Mouse (Mus musculus) small intestine, adult 2 months (tissue): ENCODE data around the gene Adamts16. TPM values are rescaled to one million over a fixed set of nuclear protein-coding genes. Genes with fewer than 3 reads are reported as not detected.

Experiments used
- H3K27ac ChIP-seq: fragments of 200-500 bp; 2 replicates; pipeline ENCODE4 v1.5.1; 2012; ENCODE audit warnings: low read depth, low read length, control low read depth, inconsistent platforms; ENCODE audit not compliant: insufficient read depth
- H3K27me3 ChIP-seq: fragments of 200-500 bp; 2 replicates; pipeline ENCODE4 v1.6.1; 2012; ENCODE audit warnings: mild to moderate bottlenecking, moderate library complexity, low read length, inconsistent platforms; ENCODE audit not compliant: control insufficient read depth, insufficient read depth
- H3K36me3 ChIP-seq: fragments of 200-500 bp; 2 replicates; pipeline ENCODE4 v1.6.1; 2012; ENCODE audit warnings: mild to moderate bottlenecking, low read length, control low read depth, inconsistent platforms; ENCODE audit not compliant: control insufficient read depth, insufficient read depth
- H3K4me1 ChIP-seq: fragments of 200-500 bp; 2 replicates; pipeline ENCODE4 v1.6.1; 2012; ENCODE audit warnings: low read length, inconsistent platforms, mixed read lengths; ENCODE audit not compliant: control insufficient read depth, insufficient read depth, insufficient read length
- H3K4me3 ChIP-seq: fragments of 200-500 bp; 2 replicates; pipeline ENCODE4 v1.5.1; 2012; ENCODE audit warnings: low read depth, mild to moderate bottlenecking, control low read depth, inconsistent platforms, low read length, moderate library complexity
- CTCF ChIP-seq: fragments of 200-500 bp; IDR thresholded peaks from 2 replicates; pipeline ENCODE4 v1.5.1; 2012; ENCODE audit warnings: low read depth, mild to moderate bottlenecking, control low read depth, inconsistent platforms, low read length, moderate library complexity, mixed read lengths; ENCODE audit not compliant: insufficient replicate concordance, insufficient read length; ENCODE audit errors: extremely low read depth
- POLR2A ChIP-seq: fragments of 200-500 bp; IDR thresholded peaks from 2 replicates; pipeline ENCODE4 v1.6.1; 2012; ENCODE audit warnings: low read depth, mild to moderate bottlenecking, control low read depth, inconsistent platforms, low read length, moderate library complexity
- WGBS: fragments of 180-500 bp; shearing (Covaris S2); methylation state at CpG from one replicate; pipeline ENCODE4 v1.1.7; 2018; 5-methylcytosine and 5-hydroxymethylcytosine counted together
- polyA plus RNA-seq: library from polyadenylated mRNA; depleted of rRNA; stranded (reverse); fragments of >200 nt; gene quantifications from 2 replicates; pipeline ENCODE4 v1.2.3, GENCODE M21; 2012

Adamts16 gene
- polyA plus RNA-seq, 1 experiment = not detected

DNA sequence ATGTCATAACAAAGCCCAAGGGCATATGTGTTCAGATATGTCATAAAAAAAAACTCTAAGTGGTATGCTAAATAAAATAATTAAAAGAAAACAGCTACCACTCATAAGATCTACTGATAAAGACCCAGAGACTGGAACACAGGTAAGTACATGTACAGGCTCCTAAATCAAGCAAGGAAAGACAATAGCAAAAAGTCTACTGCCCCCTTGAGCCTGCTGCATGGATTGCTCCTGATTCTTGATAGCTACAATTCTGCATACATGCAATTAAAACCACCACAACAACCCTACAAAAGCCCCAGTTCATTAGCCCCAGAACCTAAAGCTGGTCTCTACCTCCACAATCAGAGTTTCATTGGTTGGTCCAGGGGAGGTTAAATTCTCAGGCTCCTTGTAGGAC is 74.1 kb downstream of the Adamts16 start:
- H3K4me3 ChIP-seq = no peak overlapping the region
- H3K4me1 ChIP-seq = no peaks in the 10 kb centered on the region
- no peaks in the 10 kb centered on the region for H3K27me3 ChIP-seq
- TF ChIP-seq CTCF (no peak), POLR2A (no peak)
- H3K27ac ChIP-seq = no peak overlapping the region
- H3K36me3 ChIP-seq = no peaks in the 10 kb centered on the region

- Histone ChIP-seq H3K4me3 (no peak overlapping the region), H3K36me3 (no peaks in the 10 kb centered on the region), H3K27ac (no peak overlapping the region), H3K4me1 (no peaks in the 10 kb centered on the region), H3K27me3 (no peaks in the 10 kb centered on the region)
- no peak for TF ChIP-seq POLR2A
- no peak for TF ChIP-seq CTCF
- 81% methylated on average over 6 of the region's 6 CpGs for WGBS
These were observed 76.9 kb downstream of the Adamts16 start for GRCm38 (mm10) chr13:70764682-70765081.

DNA sequence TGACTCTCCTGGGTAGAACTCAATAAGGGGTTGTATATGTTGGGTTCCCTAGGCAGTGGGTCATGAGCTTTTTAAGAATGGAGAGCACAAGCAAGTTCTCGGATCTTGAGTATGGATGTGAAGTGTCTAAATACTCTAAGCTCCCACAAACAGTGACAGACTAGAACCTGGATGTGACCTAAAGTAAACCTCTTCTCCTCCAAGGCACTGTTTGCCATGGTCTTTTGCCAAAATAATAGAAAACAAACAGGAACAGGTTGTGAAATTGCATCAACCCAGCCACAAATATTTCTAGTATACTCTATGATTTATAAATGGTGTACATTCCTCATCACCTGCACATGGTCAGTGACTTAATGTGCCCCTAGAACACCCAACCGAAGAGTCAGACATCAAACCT is 79.0 kb downstream of the Adamts16 start:
- no peak overlapping the region for H3K4me3 ChIP-seq
- TF ChIP-seq POLR2A = no peak
- no peak for TF ChIP-seq CTCF
- no peaks in the 10 kb centered on the region for H3K36me3 ChIP-seq
- H3K27ac ChIP-seq = no peak overlapping the region
- 82% methylated on average over 2 of the region's 2 CpGs for WGBS
- H3K4me1 ChIP-seq = no peaks in the 10 kb centered on the region
- H3K27me3 ChIP-seq = no peaks in the 10 kb centered on the region

DNA sequence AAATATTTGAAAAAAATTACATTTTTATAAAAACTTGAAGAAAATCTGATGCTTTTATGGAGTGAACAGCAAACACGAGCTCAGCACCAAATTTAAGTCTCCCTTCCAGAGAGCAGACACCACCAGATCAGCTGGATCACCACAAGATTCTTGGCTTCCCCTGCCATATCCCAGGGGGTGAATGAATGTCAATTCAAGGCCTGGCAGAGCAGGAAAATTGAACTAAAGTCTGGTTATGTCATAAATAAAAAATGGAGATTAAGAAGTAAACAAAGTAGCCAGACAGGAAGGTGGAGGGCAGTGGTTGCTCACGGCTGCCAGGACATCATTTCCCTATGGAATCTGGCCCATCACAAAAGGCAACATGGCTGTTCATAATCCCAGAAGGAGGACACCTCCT is 80.3 kb downstream of the Adamts16 start:
- TF ChIP-seq CTCF = no peak
- TF ChIP-seq POLR2A = no peak
- WGBS = 59% methylated on average over 2 of the region's 2 CpGs
- Histone ChIP-seq H3K27me3 (no peaks in the 10 kb centered on the region), H3K27ac (no peak overlapping the region), H3K4me3 (no peak overlapping the region), H3K36me3 (no peaks in the 10 kb centered on the region), H3K4me1 (no peaks in the 10 kb centered on the region)

DNA sequence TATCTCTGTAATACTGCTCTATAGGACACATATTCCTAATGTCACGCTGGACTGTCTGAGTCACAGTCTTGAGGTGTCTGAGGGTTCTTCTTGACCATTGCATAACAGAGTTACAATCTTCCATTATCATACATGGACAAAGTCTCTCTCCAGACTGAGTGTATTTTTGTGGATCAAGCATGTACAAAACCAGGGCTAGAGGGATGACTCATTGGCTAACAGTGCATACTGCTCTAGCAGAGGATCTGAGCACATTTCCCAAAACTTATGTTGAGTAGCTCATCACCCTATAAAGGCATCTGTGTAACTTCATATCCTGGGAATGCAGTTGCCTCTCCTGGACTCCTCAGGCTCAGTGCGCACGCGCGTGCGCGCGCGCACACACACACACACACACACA is 81.4 kb downstream of the Adamts16 start:
- H3K4me3 ChIP-seq = no peak overlapping the region
- H3K27ac ChIP-seq = no peak overlapping the region
- no peaks in the 10 kb centered on the region for H3K36me3 ChIP-seq
- no peaks in the 10 kb centered on the region for H3K4me1 ChIP-seq
- no peak for TF ChIP-seq POLR2A
- TF ChIP-seq CTCF = no peak
- no peaks in the 10 kb centered on the region for H3K27me3 ChIP-seq
- 98% methylated on average over 9 of the region's 9 CpGs for WGBS

- 79% methylated on average over 14 of the region's 14 CpGs for WGBS
- H3K4me3 ChIP-seq = no peak overlapping the region
- TF ChIP-seq POLR2A (no peak), CTCF (no peak)
- no peaks in the 10 kb centered on the region; the same call in 1 of the 2 replicates for H3K4me1 ChIP-seq
- no peaks in the 10 kb centered on the region for H3K36me3 ChIP-seq
- no peak overlapping the region for H3K27ac ChIP-seq
- no peaks in the 10 kb centered on the region for H3K27me3 ChIP-seq
These were observed 95.2 kb downstream of the Adamts16 start for GRCm38 (mm10) chr13:70746294-70747008.

GRCm38 (mm10) chr13:70744416-70745038 is 97.1 kb downstream of the Adamts16 start:
- no peak overlapping the region for H3K27ac ChIP-seq
- WGBS = 70% methylated on average over 5 of the region's 5 CpGs

More at GRCm38 (mm10) chr13:70744416-70745038, 97.1 kb downstream of the Adamts16 start:
- no peaks in the 10 kb centered on the region; the same call in 1 of the 2 replicates for H3K4me1 ChIP-seq
- H3K27me3 ChIP-seq = no peaks in the 10 kb centered on the region
- H3K36me3 ChIP-seq = no peaks in the 10 kb centered on the region
- TF ChIP-seq POLR2A = no peak
- no peak for TF ChIP-seq CTCF
- no peak overlapping the region for H3K4me3 ChIP-seq
